Mouse (Mus musculus) brain, embryonic 18.5 days (tissue): Measurements from ENCODE around the gene Lcn3.
"Not testable (repeated sequence)": the region's sequence is repeated elsewhere in the genome, so short reads cannot be mapped to it uniquely, and the experiment has no call there.

Source experiments
- DNase-seq: peaks from one replicate; pipeline ENCODE4 v3.0.0-alpha.2; 2012; ENCODE audit warnings: low read depth, low spot score

Lcn3 gene

DNA sequence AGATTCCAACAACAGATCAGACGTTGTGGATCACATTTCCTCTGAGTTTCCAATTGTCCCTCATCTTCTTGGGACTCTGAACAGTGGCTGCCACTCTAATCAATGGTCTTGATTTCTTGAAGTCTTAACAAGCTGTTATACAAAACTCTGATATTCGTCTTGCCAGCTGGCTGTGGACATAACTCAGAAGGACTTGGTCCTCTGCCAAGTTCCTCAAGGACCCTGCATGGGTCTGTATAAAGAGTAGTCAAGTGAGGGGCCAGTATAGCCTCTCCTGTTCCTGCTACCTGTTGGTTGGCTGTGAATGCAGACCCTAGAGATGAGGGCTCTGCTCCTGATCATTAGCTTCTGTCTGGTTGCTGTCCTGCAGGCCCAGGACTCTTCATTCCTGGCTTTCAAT, at the start of gene Lcn3:
Gene Lcn3, plus strand, starts transcription at position 301 of the 400 bp plus-strand sequence.
- DNase-seq, result no peak

- no peak for DNase-seq
These were observed 48.1 kb upstream of the Lcn3 start for GRCm38 (mm10) chr2:25717222-25717621.

DNA sequence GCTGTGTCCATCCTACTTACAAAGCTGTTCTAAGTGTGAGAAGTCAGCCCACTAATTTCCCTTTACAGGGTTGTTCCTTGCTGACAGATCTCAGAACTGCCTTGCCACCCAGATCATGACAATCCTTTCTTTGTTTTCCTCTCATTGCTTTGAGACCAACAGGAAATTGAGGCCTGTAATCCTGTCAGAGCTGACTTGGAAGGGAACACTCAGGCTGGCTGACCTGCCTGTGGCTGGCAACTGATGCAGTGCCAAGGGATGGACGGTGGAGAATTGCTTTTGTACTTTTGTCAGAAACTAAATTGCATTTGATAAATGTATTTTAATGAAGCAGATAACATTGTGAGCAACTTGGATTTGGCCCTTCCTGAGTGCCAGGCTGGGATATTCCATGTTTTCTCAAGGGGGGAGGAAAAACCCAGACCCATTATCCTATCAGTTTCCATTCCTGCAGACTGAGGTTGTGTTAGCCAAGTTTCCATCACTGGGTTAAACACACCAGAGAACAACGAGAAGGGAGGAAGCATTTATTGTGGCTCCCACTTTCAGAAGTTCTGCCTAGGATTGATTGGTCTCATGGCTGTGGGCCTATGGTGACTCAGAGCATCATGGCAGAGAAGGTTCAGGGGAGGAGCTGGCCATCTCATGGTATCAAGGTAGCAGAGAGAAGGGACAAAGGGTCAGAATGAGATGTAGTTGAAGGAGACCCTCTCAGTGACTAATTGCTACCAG, 32.0 kb upstream of the Lcn3 start:
- DNase-seq, result no peak

GRCm38 (mm10) chr2:25736709-25737108, 28.7 kb upstream of the Lcn3 start, which contains the start of gene Obp2b:
Gene Obp2b, plus strand, starts transcription at chr2:25737009.
- DNase-seq, result not testable (repeated sequence)

GRCm38 (mm10) chr2:25741671-25742070, 23.7 kb upstream of the Lcn3 start:
- DNase-seq, result no peak

DNA sequence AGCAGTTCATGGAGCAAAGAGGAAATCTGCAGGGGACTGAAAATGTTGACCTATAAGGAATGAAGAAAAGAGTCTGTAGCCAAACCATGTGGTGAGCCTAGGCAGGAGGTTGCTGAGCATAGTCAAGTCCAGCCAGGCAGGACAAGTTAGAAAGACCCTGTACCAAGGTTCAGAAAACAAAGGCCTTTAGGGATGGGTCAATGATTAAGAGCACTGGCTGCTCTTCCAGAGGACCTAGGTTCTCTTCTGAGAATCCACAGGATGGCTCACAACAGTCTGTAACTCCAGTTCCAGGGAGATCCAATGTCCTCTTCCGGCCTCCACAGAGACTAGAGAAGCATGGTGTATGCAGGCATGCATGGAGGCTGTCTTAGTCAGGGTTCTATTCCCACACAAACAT, 11.2 kb upstream of the Lcn3 start:
- DNase-seq, result no peak

GRCm38 (mm10) chr2:25758064-25758625, 7.2 kb upstream of the Lcn3 start:
- no peak for DNase-seq

- DNase-seq, result no peak
These were observed 2.4 kb downstream of the Lcn3 start for GRCm38 (mm10) chr2:25767764-25768163.

- DNase-seq, result no peak
These were observed 8.1 kb downstream of the Lcn3 start for GRCm38 (mm10) chr2:25773507-25773906.

GRCm38 (mm10) chr2:25774640-25775039, 9.3 kb downstream of the Lcn3 start:
- no peak for DNase-seq

GRCm38 (mm10) chr2:25775991-25776390, 10.6 kb downstream of the Lcn3 start:
- DNase-seq, result no peak

DNA sequence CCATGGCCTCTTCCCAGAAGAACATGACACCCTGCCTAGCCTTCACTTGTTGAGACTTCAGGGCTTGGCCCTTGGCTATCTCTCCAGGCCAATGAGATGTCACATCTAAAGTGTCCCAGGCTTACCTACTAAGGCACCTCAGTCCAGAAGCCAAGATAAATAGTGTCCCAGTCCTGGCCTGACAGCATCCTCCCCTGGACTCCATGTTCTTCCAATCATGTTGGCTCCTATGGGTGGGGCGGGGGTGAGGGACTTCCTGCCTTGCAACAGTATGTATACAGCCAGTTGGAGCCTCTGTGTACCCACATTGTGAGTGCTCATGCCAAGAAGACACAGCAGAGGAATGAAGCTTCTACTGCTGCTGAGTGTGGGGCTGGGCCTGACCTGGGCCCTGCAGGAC, 11.3 kb downstream of the Lcn3 start, which contains the start of gene Lcn11:
Gene Lcn11, plus strand, starts transcription at position 301 of the 400 bp plus-strand sequence.
- no peak for DNase-seq

- no peak for DNase-seq
These were observed 13.7 kb downstream of the Lcn3 start for GRCm38 (mm10) chr2:25779076-25779475.

DNA sequence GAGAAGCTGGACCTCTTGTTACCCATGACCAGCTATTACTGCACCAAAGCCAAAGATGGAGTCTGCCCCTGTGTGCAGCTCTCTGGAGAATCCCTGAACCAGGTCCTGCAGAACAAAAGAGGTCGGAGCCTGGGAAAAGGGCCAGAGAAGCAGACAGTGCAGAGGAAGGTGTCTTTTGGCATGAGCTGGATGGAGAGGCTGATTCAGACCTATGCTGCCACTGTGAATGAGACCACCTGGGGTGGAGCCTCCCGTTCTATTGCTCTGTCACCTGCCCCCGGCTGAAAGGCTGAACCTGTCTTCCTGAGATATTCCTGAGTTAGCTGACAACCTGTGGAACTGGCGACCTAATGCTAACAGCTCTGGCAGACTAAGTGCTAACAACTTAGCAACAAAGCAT, 15.6 kb downstream of the Lcn3 start:
- no peak for DNase-seq

DNA sequence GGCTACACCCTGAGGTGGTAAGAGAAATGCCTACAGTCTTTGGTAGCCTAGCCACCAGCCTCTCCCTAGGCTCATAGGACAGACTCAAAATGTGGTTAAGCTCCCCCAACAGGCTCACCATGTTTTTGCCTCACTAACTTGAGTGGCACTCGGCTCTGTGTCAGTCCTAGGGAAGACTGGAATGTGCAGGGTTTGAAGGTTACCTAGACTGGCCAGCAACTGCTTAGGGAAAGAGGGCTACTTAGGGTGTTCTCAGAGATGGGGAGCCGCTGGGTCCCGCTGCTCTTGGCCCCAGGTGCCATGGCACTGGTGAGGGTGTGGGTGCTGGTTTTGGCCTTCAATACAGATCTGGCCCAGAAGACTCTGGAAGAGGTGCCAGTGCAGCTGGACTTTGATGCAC, 16.6 kb downstream of the Lcn3 start, which contains the start of gene Gm13539:
Gene Gm13539, plus strand, starts transcription at position 301 of the 400 bp plus-strand sequence.
- no peak for DNase-seq

DNA sequence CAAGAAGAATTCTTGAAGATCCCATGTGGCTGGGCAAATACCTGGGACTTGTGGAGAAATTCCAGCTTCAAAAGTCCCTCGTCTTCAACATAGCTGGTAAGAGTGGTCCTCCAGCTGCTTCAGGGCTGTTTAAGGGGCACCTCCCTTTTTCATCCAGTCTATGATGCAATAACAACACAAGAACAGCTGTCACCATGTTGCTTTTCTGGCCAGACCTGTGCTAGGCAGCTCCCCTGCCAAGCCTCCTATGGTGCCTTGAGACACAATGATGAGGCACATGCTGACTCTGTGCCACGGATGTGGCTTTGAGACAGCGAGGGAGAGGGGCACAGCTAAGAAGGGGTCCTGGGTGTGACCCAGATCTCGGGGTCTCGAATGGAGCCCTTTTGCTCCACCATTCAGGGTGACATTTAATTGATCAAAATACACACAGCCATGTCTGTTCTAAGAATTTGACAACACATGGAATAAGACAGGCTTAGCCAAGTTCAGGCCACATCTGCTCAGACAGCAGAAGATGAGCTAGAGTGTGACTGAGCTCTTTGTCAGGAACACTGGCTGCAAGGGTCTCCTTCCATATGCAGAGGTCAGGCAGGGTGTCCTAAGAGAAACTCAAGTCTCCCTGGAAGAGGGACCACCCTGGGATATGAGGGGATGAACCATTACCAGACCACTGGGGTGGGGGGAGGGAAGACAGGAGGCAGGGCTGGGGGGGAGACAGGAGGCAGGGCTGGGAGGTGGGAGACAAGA, 20.4 kb downstream of the Lcn3 start:
- DNase-seq, result no peak

DNA sequence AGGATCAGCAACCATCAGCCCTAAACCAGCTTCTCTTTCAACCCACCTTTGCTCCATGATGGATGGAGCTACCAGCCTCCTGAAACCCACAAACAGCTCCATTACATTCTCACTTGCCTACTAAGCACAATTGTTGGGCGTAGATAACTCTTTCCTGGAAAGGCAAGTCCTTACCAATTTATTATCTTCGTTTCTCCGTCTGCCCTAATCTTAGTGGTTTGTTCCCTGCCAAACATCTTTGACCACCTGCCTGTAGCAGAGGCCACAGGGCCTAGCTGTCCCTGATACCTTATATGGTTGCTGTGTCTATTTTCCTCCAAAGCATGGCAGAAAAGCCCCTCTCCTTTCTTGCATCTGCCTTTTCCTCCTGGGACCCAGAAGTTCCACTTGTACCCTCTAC, 23.7 kb downstream of the Lcn3 start:
- no peak for DNase-seq

GRCm38 (mm10) chr2:25797635-25798034, 32.3 kb downstream of the Lcn3 start:
- DNase-seq, result no peak

DNA sequence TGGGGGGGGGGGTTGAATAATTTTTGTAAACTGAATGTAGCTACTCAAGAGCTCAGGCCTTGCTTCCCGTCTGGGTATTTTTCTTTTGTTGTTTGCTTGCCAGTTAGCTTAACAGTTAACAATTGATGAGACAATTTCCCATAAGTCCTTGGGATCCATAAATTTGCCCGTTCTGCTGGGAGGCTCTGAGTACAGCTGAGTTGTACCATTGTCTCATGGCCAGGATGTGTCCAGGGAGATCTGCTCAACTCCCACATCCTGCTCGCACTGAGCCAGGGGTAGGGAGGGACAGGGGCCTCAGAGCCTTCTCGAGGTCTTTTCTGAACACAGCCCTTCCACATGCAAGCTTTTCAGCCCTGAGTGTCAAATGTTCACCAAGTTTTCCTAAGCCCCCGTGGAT, 32.7 kb downstream of the Lcn3 start:
- no peak for DNase-seq

GRCm38 (mm10) chr2:25811711-25812110, 46.3 kb downstream of the Lcn3 start:
- no peak for DNase-seq

GRCm38 (mm10) chr2:25813364-25813763, 48.0 kb downstream of the Lcn3 start:
- no peak for DNase-seq

DNA sequence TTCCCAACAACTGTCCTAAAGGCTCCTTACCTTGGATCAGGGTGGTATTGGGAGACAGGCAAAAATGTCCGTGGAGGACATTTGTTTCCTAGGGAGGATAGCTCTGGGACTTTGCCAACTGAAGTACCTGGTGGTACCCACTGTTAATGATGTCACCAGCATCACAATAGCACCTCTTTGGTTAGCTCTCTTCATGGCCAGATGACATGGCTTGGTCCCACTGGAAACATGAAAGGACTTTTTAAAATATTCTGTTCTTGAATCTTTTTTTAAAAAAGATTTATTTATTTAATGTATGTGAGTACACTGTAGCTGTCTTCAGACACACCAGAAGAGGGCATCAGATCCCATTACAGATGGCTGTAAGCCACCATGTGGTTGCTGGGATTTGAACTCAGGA, 50.4 kb downstream of the Lcn3 start, which contains the start of gene Glt6d1:
Gene Glt6d1, minus strand, starts transcription at position 101 of the 400 bp plus-strand sequence.
- not testable (repeated sequence) for DNase-seq
